Mouse (Mus musculus) frontal cortex, postnatal 14 days (tissue): ENCODE data around the gene Mog.

ENCODE experiments used
- DNase-seq, 2 experiments: peaks; one replicate each; pipeline ENCODE4 v3.0.0; 2022; ENCODE audit warnings: low spot score in 2 of 2

The Mog gene

DNA sequence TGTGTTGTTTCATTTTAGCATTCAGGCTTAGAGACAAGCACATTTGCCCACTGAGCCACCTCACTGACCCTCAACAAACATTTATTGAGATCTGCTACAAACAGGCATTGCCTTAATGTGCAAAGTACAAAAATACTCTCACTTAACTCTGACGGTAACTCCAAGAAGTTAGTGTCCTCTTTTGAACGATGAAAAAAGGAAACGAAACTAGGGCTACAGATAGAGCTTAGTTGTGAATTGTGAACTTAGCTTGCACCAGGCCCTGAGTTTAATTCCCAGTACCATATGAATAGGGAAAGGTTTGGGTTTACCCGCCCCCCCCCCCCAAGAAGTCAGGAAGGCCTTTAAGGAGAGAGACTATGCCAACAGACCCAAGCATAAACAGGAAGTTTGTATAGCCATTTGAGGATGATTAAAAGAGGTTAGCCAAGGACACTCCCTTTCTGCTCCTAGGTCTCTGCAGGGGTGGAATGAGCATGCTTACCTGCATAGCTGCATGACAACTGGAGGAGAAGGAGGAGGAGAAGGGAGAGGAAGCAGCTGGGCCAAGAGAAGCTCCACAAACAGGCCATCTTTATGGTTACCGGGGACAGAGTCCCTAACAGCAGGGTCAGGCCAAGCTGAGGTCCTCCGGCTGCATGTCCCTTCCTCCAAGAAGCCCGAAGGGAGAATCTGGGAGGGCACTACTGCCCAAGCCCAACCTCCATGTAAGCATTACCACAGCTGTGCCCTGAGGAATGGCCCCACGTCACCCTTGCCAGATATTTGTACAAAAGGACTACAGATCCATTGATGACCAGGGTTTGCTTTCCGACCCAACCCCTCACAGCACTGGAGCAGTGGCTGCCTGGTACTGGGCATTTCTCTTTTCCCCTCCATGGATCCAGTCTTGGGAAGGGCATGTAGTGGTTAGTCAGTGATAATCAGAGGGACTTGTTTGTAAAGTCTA is at the start of gene Mog:
Mog (minus strand) TSS at position 771 of the 949 bp plus-strand sequence.
- DNase-seq = no peak

DNA sequence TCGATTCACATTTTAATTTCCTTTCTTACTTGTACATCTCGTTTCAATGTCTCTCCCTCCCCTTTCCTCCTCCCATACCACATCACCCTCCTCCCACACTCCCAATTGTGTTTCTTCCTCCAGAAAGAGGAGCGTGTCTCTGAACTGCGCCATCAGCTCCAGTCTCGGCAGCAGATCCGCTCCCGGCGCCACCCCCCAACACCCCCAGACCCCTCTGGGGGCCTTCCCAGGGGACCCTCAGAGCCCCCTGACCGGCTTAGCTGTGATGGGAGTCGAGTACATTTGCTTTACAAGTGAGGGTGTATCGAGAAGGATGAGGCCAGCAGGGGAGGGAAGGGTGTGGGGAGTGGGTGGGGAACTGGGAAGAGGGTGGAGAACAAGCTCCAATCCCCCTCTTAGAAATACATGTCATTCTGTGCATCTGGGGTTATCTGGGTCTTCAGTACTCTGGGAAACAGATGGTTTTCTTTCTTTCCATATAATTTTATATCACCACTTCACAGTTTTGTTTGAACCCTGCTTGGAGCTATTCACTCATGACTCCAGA is 49.6 kb upstream of the Mog start:
- peak in 1 of 2 experiments; percentile 8 for DNase-seq

GRCm38 (mm10) chr17:37072080-37072729 is 49.0 kb upstream of the Mog start:
- no peak for DNase-seq

DNA sequence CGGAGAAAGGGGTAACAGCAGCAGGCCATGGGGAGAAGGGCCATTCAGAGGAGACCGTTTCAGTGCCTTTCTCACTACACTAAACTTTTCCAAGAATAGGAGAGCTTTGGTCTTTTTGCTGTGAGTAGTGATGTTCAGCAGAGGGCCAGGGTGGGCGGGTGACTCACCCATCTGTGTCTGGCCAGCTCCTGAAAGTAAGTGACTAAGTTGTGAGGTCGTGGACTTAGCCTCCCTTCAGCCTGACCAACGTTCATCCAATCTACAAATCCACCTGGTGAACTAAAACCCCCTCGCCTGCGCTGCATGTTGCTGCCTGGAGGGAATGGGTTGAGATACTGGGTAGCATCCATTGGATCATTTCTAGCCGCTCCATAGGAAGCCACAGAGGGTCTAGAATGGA is 46.9 kb upstream of the Mog start:
- DNase-seq = peak in 1 of 2 experiments; percentile 2

DNA sequence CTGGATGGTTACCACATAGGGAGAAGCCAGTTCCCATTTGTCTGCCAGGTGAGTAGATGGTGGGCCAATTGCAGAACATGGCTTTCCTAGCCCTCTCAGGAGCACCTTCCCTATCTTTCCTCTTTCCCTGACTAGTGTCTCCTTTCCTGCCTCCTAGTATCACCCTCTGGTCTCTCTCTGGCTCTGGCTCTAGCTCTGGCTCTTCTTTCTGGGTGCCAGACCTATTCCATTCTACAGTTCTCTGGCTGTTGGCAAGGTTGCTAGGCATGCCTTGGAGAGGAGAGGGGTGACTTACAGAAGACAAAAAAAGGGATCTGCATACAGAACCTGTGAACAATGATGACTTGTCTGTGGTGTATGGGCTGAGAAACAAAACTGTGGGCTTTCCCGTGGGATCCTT is 44.7 kb upstream of the Mog start:
- no peak for DNase-seq

- DNase-seq = no peak
These were observed 42.8 kb upstream of the Mog start for GRCm38 (mm10) chr17:37065993-37066392.

- no peak for DNase-seq
These were observed 40.7 kb upstream of the Mog start for GRCm38 (mm10) chr17:37063686-37064495.

DNA sequence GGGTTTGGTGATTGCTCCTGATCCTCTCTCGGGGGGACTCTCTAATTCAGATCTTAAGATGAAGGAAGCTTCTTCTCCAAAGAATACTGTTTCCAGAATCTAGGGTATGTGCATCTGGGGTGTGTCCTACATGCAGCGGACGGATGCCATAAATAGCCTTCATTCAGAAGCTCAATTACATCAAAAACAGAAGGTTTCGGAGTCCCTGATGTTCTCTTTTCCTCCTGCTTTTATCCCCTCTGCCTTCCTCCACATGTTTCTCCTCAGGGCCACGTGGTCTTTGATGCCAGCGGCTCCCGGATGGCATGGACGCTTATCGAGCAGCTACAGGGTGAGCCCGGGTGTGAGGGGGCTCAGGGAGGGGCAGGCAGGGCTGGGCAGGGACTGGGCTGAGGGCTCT is 39.9 kb upstream of the Mog start:
- no peak for DNase-seq

- peak in 1 of 2 experiments; percentile 42 for DNase-seq
These were observed 39.0 kb upstream of the Mog start for GRCm38 (mm10) chr17:37062101-37062641.

GRCm38 (mm10) chr17:37061435-37061834 is 38.2 kb upstream of the Mog start:
- no peak for DNase-seq

DNA sequence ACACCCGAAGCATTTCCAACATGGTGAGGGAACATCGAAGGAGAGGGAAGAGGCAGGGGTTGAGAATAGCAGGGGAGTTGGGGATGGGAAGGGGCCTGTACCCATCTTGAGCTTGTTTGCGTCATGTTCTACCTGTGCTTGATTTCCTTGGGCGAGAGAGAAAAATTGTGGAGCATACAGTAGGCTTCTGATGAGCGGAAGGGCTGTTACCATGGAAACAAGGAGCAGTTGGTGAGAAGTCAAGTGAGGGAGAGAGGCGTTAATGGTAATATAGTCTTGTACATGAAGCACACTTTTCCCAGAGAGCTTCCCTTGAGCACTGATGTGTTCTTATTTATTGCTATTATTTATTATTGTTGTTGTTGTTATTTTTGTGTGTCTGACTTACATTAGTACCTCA is 33.8 kb upstream of the Mog start:
- DNase-seq = no peak

DNA sequence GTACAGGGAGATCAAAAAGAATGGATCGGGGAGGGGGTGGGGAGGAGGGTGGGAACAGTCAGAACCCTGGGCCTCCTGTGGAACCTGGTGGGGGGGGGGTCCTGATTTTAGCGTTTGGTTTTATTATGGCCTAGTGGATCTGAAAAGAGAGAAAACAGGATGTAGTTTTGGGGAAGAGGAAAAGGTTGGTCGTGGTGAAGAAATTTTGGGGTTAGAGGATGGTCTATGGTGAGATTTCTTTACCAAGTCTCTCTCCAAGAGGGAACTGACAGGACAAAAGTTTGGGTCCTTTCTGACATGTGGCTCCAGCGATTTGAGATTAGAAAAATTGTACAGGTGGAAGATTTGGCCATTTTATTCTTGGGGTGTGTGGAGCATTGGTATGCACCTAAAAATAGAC is 28.5 kb upstream of the Mog start:
- DNase-seq = no peak

- no peak for DNase-seq
These were observed 27.7 kb upstream of the Mog start for GRCm38 (mm10) chr17:37050876-37051275.

DNA sequence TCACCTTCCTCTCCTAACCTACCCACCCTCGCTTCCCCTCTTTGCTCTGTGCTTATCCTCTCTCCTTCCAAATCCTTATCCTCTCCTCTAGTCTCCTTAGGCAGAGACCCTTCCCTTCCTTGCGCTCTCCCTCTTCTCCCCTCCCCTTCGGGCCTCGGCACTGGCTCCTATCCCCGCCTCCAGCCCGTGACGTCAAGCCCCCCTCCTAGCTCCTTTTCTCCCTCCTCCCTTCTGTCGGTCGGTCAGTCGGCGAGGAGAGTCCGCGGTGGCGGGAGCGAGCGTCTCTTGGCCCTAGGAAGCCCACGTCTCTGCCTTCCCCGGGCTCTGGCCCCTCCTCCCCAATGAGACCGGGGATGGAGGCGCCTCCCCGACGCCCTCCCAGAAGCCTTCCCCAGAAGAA is 27.2 kb upstream of the Mog start:
- DNase-seq = peak; percentile 82 to 91

- DNase-seq = peak; percentile 74 to 84
These were observed 26.5 kb upstream of the Mog start for GRCm38 (mm10) chr17:37049570-37050310.

GRCm38 (mm10) chr17:37048383-37048782 is 25.2 kb upstream of the Mog start:
- DNase-seq = no peak

DNA sequence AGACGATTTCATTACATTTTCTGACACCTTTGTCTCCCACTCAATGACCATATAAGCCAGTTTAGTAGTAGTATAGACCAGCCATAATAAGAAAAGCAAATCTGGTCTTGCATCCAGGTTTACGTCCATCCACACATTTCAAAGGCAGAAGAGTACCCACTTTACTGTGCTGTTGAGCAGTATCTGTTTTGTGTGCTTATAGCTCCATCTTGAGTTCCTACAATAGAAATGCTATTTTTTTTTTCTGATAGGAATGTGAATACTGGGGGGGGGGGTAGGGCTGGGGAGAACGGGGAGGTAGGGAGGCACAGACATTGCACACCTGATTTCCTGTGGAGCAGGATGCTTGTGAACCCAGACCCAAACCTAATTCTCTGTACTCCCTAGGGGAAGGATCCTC is 24.8 kb upstream of the Mog start:
- DNase-seq = no peak

GRCm38 (mm10) chr17:37047332-37047976 is 24.3 kb upstream of the Mog start:
- DNase-seq = no peak

DNA sequence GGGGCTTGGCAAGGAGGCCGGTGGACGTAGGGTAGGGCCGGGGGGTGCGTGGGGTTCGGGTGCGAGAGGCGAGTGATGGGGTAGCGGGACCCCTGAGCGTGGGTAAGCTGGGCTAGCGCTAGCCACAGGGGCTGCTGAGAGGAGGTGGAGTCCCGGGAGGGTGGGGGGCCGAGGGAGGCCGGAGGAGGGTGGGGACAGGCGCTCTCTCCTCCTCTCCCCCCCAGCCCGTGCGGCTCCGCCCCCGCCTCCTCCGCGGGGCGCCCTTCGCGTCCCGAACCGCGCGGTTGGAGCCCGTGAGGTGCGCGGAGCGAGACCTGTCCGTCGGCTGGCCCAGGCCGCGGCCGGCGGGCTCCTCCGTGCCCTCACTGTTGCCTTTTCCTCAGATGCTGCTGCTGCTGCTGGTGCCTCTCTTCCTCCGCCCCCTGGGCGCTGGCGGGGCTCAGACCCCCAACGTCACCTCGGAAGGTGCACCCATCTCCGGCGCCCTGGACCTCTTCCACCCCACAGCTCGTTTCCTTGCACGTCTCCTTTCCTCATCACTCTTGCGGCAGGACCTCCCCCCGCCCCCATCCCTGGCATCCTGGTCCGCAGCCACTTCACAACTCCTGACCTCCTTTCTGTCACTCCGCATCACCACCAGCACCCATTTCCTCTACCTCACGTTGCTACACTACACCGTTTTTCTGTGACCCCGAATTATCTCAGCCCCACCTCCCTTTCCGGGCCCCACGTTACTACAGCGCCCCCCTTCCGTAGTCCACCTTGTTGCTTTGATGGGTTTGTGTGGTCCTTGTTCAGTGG is 23.3 kb upstream of the Mog start:
- DNase-seq = peak in 1 of 2 experiments; percentile 49
